Mouse (Mus musculus) liver, embryonic 11.5 days (tissue): ENCODE results near the gene Alpl. TPM values are rescaled to one million over a fixed set of nuclear protein-coding genes. Genes with fewer than 3 reads are reported as not detected.

ENCODE experiments used
- ATAC-seq: fragments of 200-750 bp; cut with Nextera tagmentation; replicated peaks from 2 replicates; pipeline ENCODE4 v1.8.0; 2017; ENCODE audit warnings: moderate number of reproducible peaks, mild to moderate bottlenecking, moderate TSS enrichment, moderate library complexity; ENCODE audit not compliant: low FRiP score
- DNase-seq: peaks from one replicate; pipeline ENCODE4 v3.0.0-alpha.2; 2017; ENCODE audit warnings: low spot score
- H3K27ac ChIP-seq: fragments of 300-500 bp; sonication (generic); 2 replicates; pipeline ENCODE4 v1.5.1; 2014; ENCODE audit warnings: mild to moderate bottlenecking, low read depth, low read length, control low read depth
- H3K27me3 ChIP-seq: fragments of 300-500 bp; sonication (generic); replicated peaks from 2 replicates; pipeline ENCODE4 v1.6.1; 2014; ENCODE audit warnings: low read length, mixed read lengths; ENCODE audit not compliant: control insufficient read depth, insufficient read depth
- H3K36me3 ChIP-seq: fragments of 300-500 bp; sonication (generic); 2 replicates; pipeline ENCODE4 v1.6.1; 2014; ENCODE audit warnings: mild to moderate bottlenecking, low read length, moderate library complexity, mixed read lengths; ENCODE audit not compliant: control insufficient read depth, insufficient read depth
- H3K4me1 ChIP-seq: fragments of 300-500 bp; sonication (generic); replicated peaks from 2 replicates; pipeline ENCODE4 v1.6.1; 2014; ENCODE audit warnings: low read length, mixed read lengths; ENCODE audit not compliant: control insufficient read depth, insufficient read depth
- H3K4me2 ChIP-seq: fragments of 300-500 bp; sonication (generic); 2 replicates; pipeline ENCODE4 v1.6.1; 2014; ENCODE audit warnings: mild to moderate bottlenecking, control low read depth, moderate library complexity
- H3K4me3 ChIP-seq: fragments of 300-500 bp; sonication (generic); 2 replicates; pipeline ENCODE4 v1.5.1; 2014; ENCODE audit warnings: low read depth, low read length, control low read depth
- H3K9ac ChIP-seq: fragments of 300-500 bp; sonication (generic); 2 replicates; pipeline ENCODE4 v1.6.1; 2014; ENCODE audit warnings: low read depth, low read length, control low read depth
- H3K9me3 ChIP-seq: fragments of 300-500 bp; sonication (generic); 2 replicates; pipeline ENCODE4 v1.6.1; 2016; ENCODE audit warnings: low read length, inconsistent platforms, mixed read lengths; ENCODE audit not compliant: control insufficient read depth
- WGBS: fragments of 180-500 bp; shearing (Covaris S2); extraction: QIAGEN DNeasy Blood & Tissue Kit; methylation state at CpG from one replicate; pipeline ENCODE4 v1.1.7; 2014; 5-methylcytosine and 5-hydroxymethylcytosine counted together
- polyA plus RNA-seq: library from polyadenylated mRNA; unstranded; fragments of >200 nt; fragmentation: Nextera tagmentation; extraction: Ambion mirVana; gene quantifications from 2 replicates; pipeline ENCODE4 v1.2.1, GENCODE M21; 2014

The Alpl gene
- polyA plus RNA-seq, 1 experiment from 2014 or later: 5.7 TPM

GRCm38 (mm10) chr4:137748726-137749125, 47.5 kb downstream of the Alpl start:
- Histone ChIP-seq H3K27ac (no peak overlapping the region), H3K4me2 (no peak overlapping the region), H3K9me3 (no peaks in the 10 kb centered on the region), H3K4me1 (peaks cover 30% of the 10 kb centered on the region), H3K9ac (no peak overlapping the region), H3K4me3 (no peak overlapping the region), H3K27me3 (peaks cover under 1% of the 10 kb centered on the region; the same call in 1 of the 2 replicates), H3K36me3 (no peaks in the 10 kb centered on the region)
- DNase-seq (no peak), ATAC-seq (no peak)
- 54% methylated on average over 4 of the region's 4 CpGs for WGBS

- Histone ChIP-seq H3K4me3 (no peak overlapping the region), H3K9ac (no peak overlapping the region), H3K4me2 (no peak overlapping the region), H3K4me1 (peaks cover 21% of the 10 kb centered on the region), H3K36me3 (no peaks in the 10 kb centered on the region), H3K9me3 (no peaks in the 10 kb centered on the region), H3K27me3 (peaks cover 3% of the 10 kb centered on the region; the same call in 1 of the 2 replicates), H3K27ac (no peak overlapping the region)
- 67% methylated on average over 5 of the region's 5 CpGs for WGBS
- DNase-seq: no peak
- no peak for ATAC-seq
Observed at GRCm38 (mm10) chr4:137747590-137747989, 48.6 kb downstream of the Alpl start.

GRCm38 (mm10) chr4:137747091-137747490, 49.1 kb downstream of the Alpl start:
- peaks cover 3% of the 10 kb centered on the region; the same call in 1 of the 2 replicates for H3K27me3 ChIP-seq
- no peak overlapping the region for H3K27ac ChIP-seq
- H3K9ac ChIP-seq: no peak overlapping the region
- H3K4me1 ChIP-seq: peaks cover 16% of the 10 kb centered on the region
- H3K4me2 ChIP-seq: no peak overlapping the region
- no peak for ATAC-seq
- 71% methylated on average over 9 of the region's 9 CpGs for WGBS
- no peaks in the 10 kb centered on the region for H3K9me3 ChIP-seq
- H3K36me3 ChIP-seq: no peaks in the 10 kb centered on the region
- H3K4me3 ChIP-seq: no peak overlapping the region
- DNase-seq: no peak

GRCm38 (mm10) chr4:137744433-137744918, 51.7 kb downstream of the Alpl start:
- ATAC-seq: no peak
- H3K4me1 ChIP-seq: no peaks in the 10 kb centered on the region
- WGBS: 64% methylated on average over 13 of the region's 13 CpGs

GRCm38 (mm10) chr4:137743791-137744190, 52.4 kb downstream of the Alpl start:
- WGBS: 60% methylated on average over 7 of the region's 7 CpGs
- no peak overlapping the region for H3K4me2 ChIP-seq
- H3K9ac ChIP-seq: no peak overlapping the region
- H3K27me3 ChIP-seq: 0 out of 2 replicates have a peak, but pooled peaks cover 3% of the 10 kb centered on the region
- DNase-seq (no peak), ATAC-seq (no peak)
- H3K4me1 ChIP-seq: no peaks in the 10 kb centered on the region
- no peaks in the 10 kb centered on the region for H3K9me3 ChIP-seq
- H3K36me3 ChIP-seq: no peaks in the 10 kb centered on the region
- H3K27ac ChIP-seq: no peak overlapping the region
- H3K4me3 ChIP-seq: no peak overlapping the region

More at GRCm38 (mm10) chr4:137744433-137744918, 51.7 kb downstream of the Alpl start:
- H3K9me3 ChIP-seq: no peaks in the 10 kb centered on the region
- H3K27me3 ChIP-seq: 0 out of 2 replicates have a peak, but pooled peaks cover 3% of the 10 kb centered on the region
- no peaks in the 10 kb centered on the region for H3K36me3 ChIP-seq
- DNase-seq: no peak
- H3K4me2 ChIP-seq: no peak overlapping the region
- no peak overlapping the region for H3K4me3 ChIP-seq
- no peak overlapping the region for H3K27ac ChIP-seq
- no peak overlapping the region for H3K9ac ChIP-seq

- 59% methylated on average over 7 of the region's 7 CpGs for WGBS
- H3K9ac ChIP-seq: no peak overlapping the region
- no peaks in the 10 kb centered on the region for H3K4me1 ChIP-seq
- no peak overlapping the region for H3K27ac ChIP-seq
- H3K27me3 ChIP-seq: 0 out of 2 replicates have a peak, but pooled peaks cover 8% of the 10 kb centered on the region
- H3K4me3 ChIP-seq: no peak overlapping the region
- DNase-seq: no peak
- no peaks in the 10 kb centered on the region for H3K9me3 ChIP-seq
- no peak for ATAC-seq
- H3K36me3 ChIP-seq: no peaks in the 10 kb centered on the region
- H3K4me2 ChIP-seq: no peak overlapping the region
Observed at GRCm38 (mm10) chr4:137740350-137740749, 55.8 kb downstream of the Alpl start.

- no peaks in the 10 kb centered on the region for H3K9me3 ChIP-seq
- peak overlapping the region; percentile 7; the same call in 1 of the 2 replicates for H3K4me2 ChIP-seq
- H3K4me1 ChIP-seq: no peaks in the 10 kb centered on the region
- 50% methylated on average over 9 of the region's 9 CpGs for WGBS
- H3K9ac ChIP-seq: no peak overlapping the region
- DNase-seq (no peak), ATAC-seq (peak; percentile 53)
- H3K27me3 ChIP-seq: 0 out of 2 replicates have a peak, but pooled peaks cover 8% of the 10 kb centered on the region
- no peak overlapping the region for H3K4me3 ChIP-seq
- no peaks in the 10 kb centered on the region for H3K36me3 ChIP-seq
- H3K27ac ChIP-seq: no peak overlapping the region
Observed at GRCm38 (mm10) chr4:137739151-137739923, 56.8 kb downstream of the Alpl start.

GRCm38 (mm10) chr4:137737760-137738159, 58.4 kb downstream of the Alpl start:
- 49% methylated on average over 3 of the region's 3 CpGs for WGBS
- Histone ChIP-seq H3K27me3 (0 out of 2 replicates have a peak, but pooled peaks cover 5% of the 10 kb centered on the region), H3K4me3 (no peak overlapping the region), H3K9ac (no peak overlapping the region), H3K9me3 (no peaks in the 10 kb centered on the region), H3K4me1 (no peaks in the 10 kb centered on the region), H3K27ac (no peak overlapping the region), H3K36me3 (no peaks in the 10 kb centered on the region), H3K4me2 (no peak overlapping the region)
- DNase-seq (no peak), ATAC-seq (no peak)
